Mouse (Mus musculus) liver, adult 2 months (tissue): ENCODE data around the gene Nek10. TPM values are rescaled to one million over a fixed set of nuclear protein-coding genes. Genes with fewer than 3 reads are reported as not detected.

ENCODE experiments used
- DNase-seq: peaks from one replicate; pipeline ENCODE4 v3.0.0-alpha.2; 2011; ENCODE audit warnings: low read depth, low spot score; ENCODE audit errors: extremely low read depth
- H3K27ac ChIP-seq: fragments of 200-500 bp; replicated peaks from 2 replicates; pipeline ENCODE4 v1.5.1; 2012; ENCODE audit warnings: low read depth, mild to moderate bottlenecking, control low read depth, inconsistent platforms, low read length; ENCODE audit not compliant: insufficient read depth
- H3K27me3 ChIP-seq: fragments of 200-500 bp; 2 replicates; pipeline ENCODE4 v1.6.1; 2012; ENCODE audit warnings: mild to moderate bottlenecking, moderate library complexity, low read length, inconsistent platforms; ENCODE audit not compliant: control insufficient read depth, insufficient read depth
- H3K36me3 ChIP-seq: fragments of 200-500 bp; 2 replicates; pipeline ENCODE4 v1.6.1; 2012; ENCODE audit warnings: low read length, inconsistent platforms; ENCODE audit not compliant: control insufficient read depth, insufficient read depth
- H3K4me1 ChIP-seq: fragments of 200-500 bp; 2 replicates; pipeline ENCODE4 v1.6.1; 2011; ENCODE audit warnings: low read length; ENCODE audit not compliant: control insufficient read depth, insufficient read depth
- H3K4me3 ChIP-seq: fragments of 200-500 bp; 2 replicates; pipeline ENCODE4 v1.5.1; 2011; ENCODE audit warnings: low read depth, mild to moderate bottlenecking, control low read depth, low read length, moderate library complexity; ENCODE audit not compliant: insufficient read depth
- H3K79me2 ChIP-seq: fragments of 200-500 bp; 2 replicates; pipeline ENCODE4 v1.6.1; 2012; ENCODE audit warnings: inconsistent platforms, mild to moderate bottlenecking, low read length, moderate library complexity; ENCODE audit not compliant: control insufficient read depth, insufficient read depth
- H3K9ac ChIP-seq: fragments of 200-500 bp; 2 replicates; pipeline ENCODE4 v1.6.1; 2012; ENCODE audit warnings: low read depth, mild to moderate bottlenecking, control low read depth, inconsistent platforms, low read length
- CTCF ChIP-seq: fragments of 200-500 bp; IDR thresholded peaks from 2 replicates; pipeline ENCODE4 v1.5.1; 2011; ENCODE audit warnings: low read depth, low read length, control low read depth
- POLR2A ChIP-seq: fragments of 200-500 bp; IDR thresholded peaks from 2 replicates; pipeline ENCODE4 v1.6.1; 2011; ENCODE audit warnings: low read length, control low read depth; ENCODE audit not compliant: insufficient read depth; ENCODE audit errors: extremely low read depth
- WGBS: fragments of 180-500 bp; shearing (Covaris S2); methylation state at CpG from one replicate; pipeline ENCODE4 v1.1.7; 2018; 5-methylcytosine and 5-hydroxymethylcytosine counted together
- polyA plus RNA-seq: library from polyadenylated mRNA; depleted of rRNA; stranded (reverse); fragments of >200 nt; gene quantifications from 2 replicates; pipeline ENCODE4 v1.2.3, GENCODE M21; 2012
- total RNA-seq: library from RNA; depleted of rRNA; stranded (reverse); fragments of >200 nt; gene quantifications from 2 replicates; pipeline ENCODE4 v1.2.3, GENCODE M21; 2014

Gene Nek10
- total and polyA plus RNA-seq, 2 experiments = under 0.01 TPM; not detected in 1

DNA sequence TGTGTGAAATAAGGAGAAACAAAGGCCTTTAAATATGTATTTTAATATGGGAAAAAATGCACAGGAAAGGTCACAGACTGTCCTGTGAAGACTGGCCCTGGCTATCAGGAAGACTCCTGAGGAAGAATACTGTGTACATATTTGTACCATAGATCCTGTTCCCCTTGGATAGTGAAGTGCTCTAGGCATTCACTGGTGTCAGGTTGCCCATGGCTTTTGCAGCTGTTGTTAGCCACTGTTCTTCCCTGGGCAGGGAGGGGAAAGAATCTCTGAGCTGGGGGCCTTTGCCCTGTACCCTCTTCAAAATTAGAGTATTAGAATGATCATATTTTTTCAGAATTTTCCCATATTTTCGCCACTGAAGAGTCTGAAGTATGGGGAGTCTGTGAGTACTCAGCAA, 30.3 kb downstream of the Nek10 start:
- Histone ChIP-seq H3K27ac (no peak overlapping the region), H3K79me2 (no peaks in the 10 kb centered on the region), H3K4me3 (no peak overlapping the region), H3K4me1 (no peaks in the 10 kb centered on the region), H3K27me3 (no peaks in the 10 kb centered on the region), H3K36me3 (no peaks in the 10 kb centered on the region), H3K9ac (no peak overlapping the region)
- TF ChIP-seq CTCF (no peak), POLR2A (no peak)
- WGBS = 81% methylated on average over 1 of the region's 1 CpGs
- DNase-seq = no peak

DNA sequence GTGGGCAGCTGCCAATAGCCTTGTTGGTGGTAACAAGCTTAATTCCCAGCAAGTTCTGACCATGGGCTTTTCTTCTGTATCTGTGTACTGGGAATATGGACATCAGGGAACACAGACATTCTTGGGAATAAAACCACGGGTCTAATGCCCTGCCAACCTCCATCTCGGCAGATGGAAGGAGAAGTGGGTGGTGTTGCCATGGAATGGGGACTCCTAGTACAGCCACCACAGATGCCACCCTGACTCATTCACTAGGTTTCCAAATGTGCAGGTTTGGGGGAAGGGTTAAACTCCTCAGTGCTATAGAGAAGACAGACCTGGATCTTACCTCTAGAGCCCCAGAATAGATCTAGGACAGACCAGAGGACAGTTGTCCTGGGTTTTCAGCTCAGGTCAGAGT, 31.1 kb downstream of the Nek10 start:
- TF ChIP-seq POLR2A (no peak), CTCF (no peak)
- H3K9ac ChIP-seq = no peak overlapping the region
- H3K4me1 ChIP-seq = no peaks in the 10 kb centered on the region
- H3K4me3 ChIP-seq = no peak overlapping the region
- H3K27me3 ChIP-seq = no peaks in the 10 kb centered on the region
- DNase-seq = no peak
- H3K36me3 ChIP-seq = no peaks in the 10 kb centered on the region
- no peak overlapping the region for H3K27ac ChIP-seq
- H3K79me2 ChIP-seq = no peaks in the 10 kb centered on the region
- WGBS = 91% methylated on average over 2 of the region's 2 CpGs

DNA sequence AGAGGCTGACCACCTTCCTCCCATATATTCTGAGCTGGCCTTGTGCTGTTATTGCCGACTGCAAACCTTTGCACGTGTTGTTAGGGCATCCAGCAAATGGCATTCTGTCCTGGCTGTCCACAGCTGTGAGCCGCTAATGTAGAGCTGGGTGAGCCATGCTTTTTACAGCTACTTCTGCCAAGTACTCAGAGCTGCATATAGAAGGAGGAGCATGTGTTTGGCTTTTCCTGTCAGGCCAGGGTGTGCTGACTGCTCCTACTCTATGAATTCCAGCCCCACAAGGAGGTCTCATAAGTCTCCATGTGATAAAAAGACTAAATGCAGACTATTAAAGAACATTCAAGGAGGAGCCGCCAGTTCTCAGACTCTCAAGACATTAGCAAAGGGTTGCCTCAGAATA, 34.4 kb downstream of the Nek10 start:
- 79% methylated on average over 4 of the region's 4 CpGs for WGBS

DNA sequence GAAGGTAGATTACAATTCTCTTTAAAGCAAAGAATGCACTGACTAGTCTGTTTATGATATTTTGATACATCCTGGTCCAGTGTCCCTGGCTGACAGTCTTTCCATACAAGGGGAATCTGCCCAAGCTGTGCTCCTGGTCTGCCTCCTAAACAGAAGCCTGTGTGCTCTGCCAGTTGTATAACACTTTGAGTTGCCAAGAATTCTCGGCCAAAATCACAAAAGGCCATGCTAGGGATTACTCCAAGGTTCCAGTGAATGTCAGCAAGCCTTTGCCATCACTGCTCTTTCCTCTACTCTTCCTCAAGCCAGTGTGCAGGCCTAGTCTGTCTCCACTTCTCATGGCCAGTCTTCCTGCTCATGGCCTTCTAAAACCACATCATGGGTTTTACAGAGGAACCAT, 34.9 kb downstream of the Nek10 start:
- TF ChIP-seq CTCF (no peak), POLR2A (no peak)
- H3K4me3 ChIP-seq = no peak overlapping the region
- no peaks in the 10 kb centered on the region for H3K4me1 ChIP-seq
- H3K9ac ChIP-seq = no peak overlapping the region
- no peaks in the 10 kb centered on the region for H3K79me2 ChIP-seq
- H3K36me3 ChIP-seq = no peaks in the 10 kb centered on the region
- no peaks in the 10 kb centered on the region for H3K27me3 ChIP-seq
- H3K27ac ChIP-seq = no peak overlapping the region
- DNase-seq = no peak
- WGBS = 51% methylated on average over 1 of the region's 1 CpGs

More for the DNA sequence above, 34.4 kb downstream of the Nek10 start:
- Histone ChIP-seq H3K27ac (no peak overlapping the region), H3K4me3 (no peak overlapping the region), H3K4me1 (no peaks in the 10 kb centered on the region), H3K9ac (no peak overlapping the region), H3K27me3 (no peaks in the 10 kb centered on the region), H3K79me2 (no peaks in the 10 kb centered on the region), H3K36me3 (no peaks in the 10 kb centered on the region)
- no peak for TF ChIP-seq CTCF
- DNase-seq = no peak

DNA sequence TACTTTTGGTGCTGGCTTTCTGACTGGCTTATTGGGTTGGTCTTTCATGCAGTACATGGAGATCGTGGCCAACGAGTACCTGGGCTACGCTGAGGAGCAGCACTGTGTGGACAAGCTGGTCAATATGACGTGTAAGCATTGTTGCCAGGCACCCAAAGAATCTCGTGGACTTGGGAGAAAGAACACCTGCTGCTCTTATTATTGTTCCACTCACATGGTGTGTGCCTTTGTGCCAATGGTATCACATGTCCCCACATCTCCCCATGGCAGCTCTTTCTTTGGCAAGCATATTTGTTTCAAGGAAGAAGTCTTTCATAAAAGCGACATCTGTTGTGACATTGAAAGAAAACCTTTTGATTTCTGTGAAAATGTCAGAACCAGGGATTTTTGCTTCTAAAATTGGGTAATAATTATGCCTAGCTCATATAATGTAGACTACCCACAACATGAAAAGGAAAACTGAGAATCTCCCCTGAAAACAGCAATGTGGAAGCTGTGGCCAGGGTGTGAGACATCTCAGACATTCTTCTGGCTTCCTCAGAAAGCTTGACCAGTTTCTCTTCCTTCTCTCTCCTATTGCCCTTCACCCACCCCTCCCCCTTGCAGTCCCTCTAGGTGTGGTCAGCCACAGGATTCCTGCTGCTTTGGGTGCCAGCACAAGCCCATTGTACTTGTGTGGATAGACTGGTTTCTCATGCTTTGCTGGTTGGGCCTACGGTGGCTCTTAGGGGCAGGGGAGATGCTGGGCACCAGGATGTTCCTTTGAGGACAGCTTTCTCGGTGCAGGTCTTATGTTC, 39.7 kb downstream of the Nek10 start:
- H3K4me3 ChIP-seq = no peak overlapping the region
- TF ChIP-seq CTCF (no peak), POLR2A (no peak)
- no peaks in the 10 kb centered on the region for H3K4me1 ChIP-seq
- H3K27me3 ChIP-seq = no peaks in the 10 kb centered on the region
- DNase-seq = no peak
- 72% methylated on average over 8 of the region's 8 CpGs for WGBS
- no peak overlapping the region for H3K27ac ChIP-seq
- H3K36me3 ChIP-seq = no peaks in the 10 kb centered on the region
- H3K79me2 ChIP-seq = no peaks in the 10 kb centered on the region
- H3K9ac ChIP-seq = no peak overlapping the region

DNA sequence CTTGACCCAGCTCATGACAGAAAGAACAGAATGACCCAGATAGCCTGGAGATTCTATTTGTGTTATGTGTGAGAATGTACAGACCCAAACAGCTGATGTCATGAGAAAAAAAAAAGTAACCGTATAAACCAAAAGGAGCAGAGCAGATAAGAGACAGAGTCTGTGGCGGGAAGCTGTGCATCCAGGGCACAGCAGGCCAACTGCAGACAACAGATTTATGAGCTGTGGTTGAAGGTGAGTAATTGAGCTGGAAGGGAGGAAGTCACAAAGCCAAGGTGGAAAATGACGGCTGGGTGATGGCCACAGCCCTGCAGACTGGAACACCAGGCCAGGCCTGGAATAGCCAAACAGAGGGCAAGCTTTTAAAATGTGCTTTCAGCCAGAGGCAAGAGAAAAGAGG, 49.6 kb downstream of the Nek10 start:
- Histone ChIP-seq H3K4me3 (no peak overlapping the region), H3K27me3 (no peaks in the 10 kb centered on the region), H3K4me1 (no peaks in the 10 kb centered on the region), H3K79me2 (no peaks in the 10 kb centered on the region), H3K9ac (no peak overlapping the region), H3K27ac (no peak overlapping the region), H3K36me3 (no peaks in the 10 kb centered on the region)
- DNase-seq = no peak
- TF ChIP-seq POLR2A (no peak), CTCF (no peak)
- 59% methylated on average over 3 of the region's 3 CpGs for WGBS
